Mouse (Mus musculus): Measurements from ENCODE around the gene Rbm19. TPM values are rescaled to one million over a fixed set of nuclear protein-coding genes. Genes with fewer than 3 reads are reported as not detected.

Gene Rbm19
- polyA plus RNA-seq, 1 experiment from 2014 or later = 14.6 TPM

DNA sequence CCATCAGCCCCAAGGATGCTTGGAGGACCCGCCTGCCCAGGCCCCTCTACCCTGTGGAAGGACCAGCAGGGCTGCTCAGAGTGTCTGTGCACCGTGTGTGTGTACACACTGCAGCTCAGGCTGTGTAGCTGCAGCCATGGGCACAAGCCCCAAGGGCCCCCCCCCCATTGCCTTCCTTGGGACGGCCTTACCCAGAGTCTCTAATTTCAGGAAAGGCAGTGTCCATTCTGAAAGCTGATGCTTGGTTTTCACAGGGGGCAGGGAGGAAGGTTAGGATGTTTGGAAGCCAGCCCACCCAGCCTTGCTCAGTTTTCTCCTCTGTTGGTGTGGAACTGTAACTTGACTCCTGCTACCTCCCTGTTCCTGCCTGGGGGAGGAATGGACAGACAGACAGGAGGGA, 30.6 kb downstream of the Rbm19 start:
- no peak for ATAC-seq (ENCODE audit: extremely low read depth, insufficient number of reproducible peaks, low FRiP score, low TSS enrichment)
- H3K27me3 ChIP-seq (replicated peaks) = no peaks in the 10 kb centered on the region
- H3K4me3 ChIP-seq = no peak overlapping the region
- no peak overlapping the region for H3K27ac ChIP-seq (replicated peaks)
- H3K9ac ChIP-seq = no peak overlapping the region
- no peak overlapping the region for H3K4me2 ChIP-seq
- 0 out of 2 replicates have a peak, but pooled peaks cover 3% of the 10 kb centered on the region for H3K4me1 ChIP-seq
- H3K36me3 ChIP-seq = peaks cover 65% of the 10 kb centered on the region
- no peaks in the 10 kb centered on the region for H3K9me3 ChIP-seq
- 70% methylated on average over 3 of the region's 3 CpGs for WGBS

DNA sequence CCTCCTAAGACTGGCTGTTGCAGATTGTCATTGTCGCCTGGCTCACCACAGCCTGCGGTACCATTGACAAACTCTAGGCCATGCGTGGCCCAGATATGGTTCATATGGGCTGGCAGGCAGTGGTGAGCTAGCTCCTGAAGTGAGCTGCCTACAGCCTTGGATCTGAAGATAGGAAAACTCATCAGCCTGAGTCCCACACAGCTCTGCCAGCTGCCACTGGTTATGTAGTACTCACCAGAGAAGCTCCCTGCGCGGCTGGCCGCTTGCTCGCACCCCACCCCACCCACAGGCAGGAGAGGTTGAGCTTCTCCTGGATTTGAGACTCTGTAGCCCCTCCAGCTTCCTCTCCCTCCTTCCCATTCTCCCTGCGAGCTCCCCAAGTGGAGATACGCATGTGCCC, 32.0 kb downstream of the Rbm19 start:
- no peaks in the 10 kb centered on the region for H3K27me3 ChIP-seq (replicated peaks)
- 87% methylated on average over 9 of the region's 9 CpGs for WGBS
- H3K4me2 ChIP-seq = no peak overlapping the region
- no peak overlapping the region for H3K9ac ChIP-seq
- H3K36me3 ChIP-seq = peaks cover 57% of the 10 kb centered on the region
- no peaks in the 10 kb centered on the region for H3K9me3 ChIP-seq
- no peak overlapping the region for H3K4me3 ChIP-seq
- 0 out of 2 replicates have a peak, but pooled peaks cover 3% of the 10 kb centered on the region for H3K4me1 ChIP-seq
- ATAC-seq (ENCODE audit: extremely low read depth, insufficient number of reproducible peaks, low FRiP score, low TSS enrichment) = no peak
- H3K27ac ChIP-seq (replicated peaks) = no peak overlapping the region

DNA sequence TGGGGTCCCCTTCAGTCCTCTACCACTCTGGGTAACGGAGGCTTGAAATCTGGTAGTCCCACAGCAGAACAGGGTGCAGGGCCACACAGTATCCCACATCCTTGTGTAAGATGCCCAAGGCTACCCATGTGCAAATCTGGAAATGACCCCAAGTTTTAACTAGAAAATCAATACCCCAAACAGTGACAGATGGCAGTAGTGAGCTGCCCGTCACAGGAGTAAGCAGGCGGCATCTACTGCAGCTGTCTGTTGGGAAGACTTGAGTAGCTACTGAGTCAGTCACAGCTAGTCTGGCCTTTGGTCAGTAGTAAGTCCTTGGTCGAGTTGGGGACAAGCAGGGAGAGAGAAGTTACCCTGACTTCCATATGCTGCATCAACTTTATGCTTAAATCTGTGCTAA, 34.9 kb downstream of the Rbm19 start:
- Histone ChIP-seq H3K4me3 (no peak overlapping the region), H3K9me3 (no peaks in the 10 kb centered on the region), H3K4me2 (no peak overlapping the region), H3K27ac (replicated peaks) (no peak overlapping the region), H3K9ac (no peak overlapping the region), H3K4me1 (peaks cover 10% of the 10 kb centered on the region), H3K27me3 (replicated peaks) (no peaks in the 10 kb centered on the region), H3K36me3 (peaks cover 34% of the 10 kb centered on the region)
- WGBS = 69% methylated on average over 4 of the region's 4 CpGs
- ATAC-seq (ENCODE audit: extremely low read depth, insufficient number of reproducible peaks, low FRiP score, low TSS enrichment) = no peak

DNA sequence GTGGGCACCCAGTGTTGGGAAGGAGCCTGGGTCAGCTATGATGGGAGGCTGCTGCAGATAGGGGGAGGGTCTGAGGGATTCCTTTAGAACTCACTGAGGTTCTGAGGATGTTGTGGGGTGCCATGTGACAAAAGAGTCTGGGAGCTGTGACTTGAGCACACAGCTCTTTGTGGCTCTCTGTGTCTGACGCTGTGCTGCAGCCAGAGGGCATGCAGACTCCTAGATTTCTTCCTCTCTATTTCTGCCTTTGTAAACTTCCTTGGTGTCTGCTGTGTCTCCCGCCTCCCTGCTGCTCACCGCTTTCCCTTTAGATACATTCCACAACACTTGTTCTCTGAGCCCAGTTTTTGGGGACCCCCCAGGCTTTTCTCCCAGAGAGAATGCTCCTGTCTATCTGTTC, 36.9 kb downstream of the Rbm19 start:
- no peak overlapping the region for H3K27ac ChIP-seq (replicated peaks)
- ATAC-seq (ENCODE audit: extremely low read depth, insufficient number of reproducible peaks, low FRiP score, low TSS enrichment) = no peak
- H3K27me3 ChIP-seq (replicated peaks) = no peaks in the 10 kb centered on the region
- H3K36me3 ChIP-seq = peaks cover 26% of the 10 kb centered on the region
- WGBS = 86% methylated on average over 3 of the region's 3 CpGs
- no peaks in the 10 kb centered on the region for H3K9me3 ChIP-seq
- no peak overlapping the region for H3K9ac ChIP-seq
- no peak overlapping the region for H3K4me2 ChIP-seq
- no peak overlapping the region for H3K4me3 ChIP-seq
- H3K4me1 ChIP-seq = peaks cover 16% of the 10 kb centered on the region

DNA sequence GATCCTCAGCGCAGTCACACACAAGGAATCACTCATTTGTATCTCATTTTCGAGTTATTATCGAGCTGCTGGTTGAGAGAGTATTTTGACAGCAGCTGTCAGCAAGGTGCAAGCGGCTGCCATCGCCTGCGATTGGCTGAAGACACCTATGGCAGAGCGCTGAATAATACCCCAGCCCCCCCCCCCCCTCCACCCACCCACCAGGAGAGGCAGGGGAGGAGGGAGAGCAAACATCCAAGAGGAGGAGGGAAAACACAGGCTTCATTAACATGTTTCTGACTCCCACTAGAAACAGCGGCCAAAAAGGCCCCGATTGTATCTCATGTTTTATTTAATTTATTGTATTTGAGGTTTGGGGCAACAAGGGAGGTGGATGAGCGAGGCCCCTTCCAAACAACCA, 39.4 kb downstream of the Rbm19 start:
- Histone ChIP-seq H3K27ac (replicated peaks) (no peak overlapping the region), H3K36me3 (peaks cover 13% of the 10 kb centered on the region), H3K9me3 (no peaks in the 10 kb centered on the region), H3K4me3 (no peak overlapping the region), H3K4me2 (no peak overlapping the region), H3K27me3 (replicated peaks) (no peaks in the 10 kb centered on the region), H3K9ac (peak overlapping the region; percentile 28), H3K4me1 (peaks cover 23% of the 10 kb centered on the region)
- WGBS = 64% methylated on average over 10 of the region's 10 CpGs
- ATAC-seq (ENCODE audit: extremely low read depth, insufficient number of reproducible peaks, low FRiP score, low TSS enrichment) = no peak

DNA sequence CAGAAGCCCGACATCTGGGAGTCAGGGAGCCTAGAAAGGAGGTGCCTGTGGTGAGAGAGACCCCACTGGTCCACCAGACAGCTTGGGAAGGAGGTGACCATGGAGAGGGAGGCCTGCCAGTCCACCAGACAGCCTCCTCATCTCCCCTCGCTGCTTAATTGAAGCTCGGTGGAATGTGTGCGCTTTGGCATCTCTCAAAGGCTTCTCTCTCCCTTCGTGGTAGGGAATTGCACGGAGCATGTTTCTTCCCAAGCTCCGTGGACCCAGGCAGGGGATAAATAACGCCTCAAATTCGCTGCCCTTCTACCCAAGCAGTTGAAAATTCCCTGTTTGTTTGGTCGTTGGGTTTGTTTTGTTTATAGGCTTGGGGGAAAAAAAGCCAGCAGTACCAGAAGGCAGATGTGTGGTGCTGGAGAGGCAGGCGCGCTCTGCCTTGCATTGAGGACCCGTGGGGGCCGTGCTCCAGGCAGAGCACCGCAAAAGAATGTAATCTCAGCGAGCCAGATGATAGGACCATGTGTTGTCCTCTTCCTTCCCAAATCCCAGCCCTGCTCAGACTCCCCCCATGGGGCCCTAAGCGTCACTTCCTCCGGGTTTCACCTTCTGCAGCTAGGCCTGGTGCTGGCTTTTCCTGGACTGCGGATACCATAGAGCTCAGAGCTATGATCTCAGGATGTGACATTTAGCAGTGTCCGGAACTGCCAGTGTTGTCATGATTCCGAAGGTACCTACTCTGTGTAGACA, 40.1 kb downstream of the Rbm19 start:
- WGBS = 42% methylated on average over 21 of the region's 21 CpGs
- Histone ChIP-seq H3K9me3 (no peaks in the 10 kb centered on the region), H3K4me3 (no peak overlapping the region), H3K9ac (peak overlapping the region; percentile 28), H3K36me3 (peaks cover 6% of the 10 kb centered on the region), H3K27ac (replicated peaks) (peak overlapping the region; percentile 42; the same call in 1 of the 2 replicates), H3K4me2 (peak overlapping the region; percentile 11; the same call in 1 of the 2 replicates), H3K4me1 (peaks cover 23% of the 10 kb centered on the region), H3K27me3 (replicated peaks) (no peaks in the 10 kb centered on the region)
- peak; percentile 38; the same call in 1 of the 2 replicates for ATAC-seq (ENCODE audit: extremely low read depth, insufficient number of reproducible peaks, low FRiP score, low TSS enrichment)

DNA sequence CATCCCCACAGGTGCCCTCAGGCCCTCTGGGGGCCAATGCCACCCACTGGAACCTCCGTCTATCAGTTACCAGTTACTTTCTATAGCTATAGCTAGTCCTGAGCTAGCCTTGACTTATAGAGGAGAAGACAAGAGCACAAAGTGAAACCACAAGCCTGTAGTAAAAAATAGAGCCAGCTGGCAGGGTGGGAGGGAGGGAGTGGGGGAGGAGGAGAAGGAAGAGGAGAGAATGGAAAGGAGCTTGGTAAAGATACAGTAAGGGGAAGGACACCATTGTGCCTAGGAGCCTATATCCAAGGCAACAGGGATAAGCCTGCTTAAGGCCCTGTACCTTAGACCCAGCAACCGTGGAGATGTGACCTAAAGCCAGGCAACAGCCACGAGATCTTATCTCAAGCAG, 40.9 kb downstream of the Rbm19 start:
- no peaks in the 10 kb centered on the region for H3K27me3 ChIP-seq (replicated peaks)
- 60% methylated on average over 3 of the region's 3 CpGs for WGBS
- H3K9ac ChIP-seq = no peak overlapping the region
- peaks cover 23% of the 10 kb centered on the region for H3K4me1 ChIP-seq
- H3K9me3 ChIP-seq = no peaks in the 10 kb centered on the region
- ATAC-seq (ENCODE audit: extremely low read depth, insufficient number of reproducible peaks, low FRiP score, low TSS enrichment) = no peak
- peak overlapping the region; percentile 11; the same call in 1 of the 2 replicates for H3K4me2 ChIP-seq
- H3K36me3 ChIP-seq = peaks cover 6% of the 10 kb centered on the region; the same call in 1 of the 2 replicates
- H3K27ac ChIP-seq (replicated peaks) = no peak overlapping the region
- no peak overlapping the region for H3K4me3 ChIP-seq

DNA sequence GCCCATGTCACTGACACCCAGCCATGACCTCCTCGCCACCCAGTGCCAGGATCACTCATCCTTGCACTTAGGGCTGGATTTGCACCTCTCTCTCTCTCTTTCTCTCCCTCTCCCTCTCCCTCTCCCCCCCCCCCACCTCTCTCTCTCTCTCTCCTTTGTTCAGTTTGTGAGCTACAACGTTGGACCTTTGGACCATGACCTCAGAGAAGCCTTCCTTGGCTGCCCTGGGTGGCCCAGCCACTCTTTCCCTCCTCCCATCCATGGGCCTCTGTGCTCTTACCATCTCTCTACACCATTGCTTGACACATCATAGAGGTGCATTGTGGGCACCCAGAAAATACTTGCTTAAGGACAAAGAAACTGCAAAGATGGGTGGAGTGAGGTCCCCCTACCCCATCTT, 42.2 kb downstream of the Rbm19 start:
- no peak for ATAC-seq (ENCODE audit: extremely low read depth, insufficient number of reproducible peaks, low FRiP score, low TSS enrichment)

DNA sequence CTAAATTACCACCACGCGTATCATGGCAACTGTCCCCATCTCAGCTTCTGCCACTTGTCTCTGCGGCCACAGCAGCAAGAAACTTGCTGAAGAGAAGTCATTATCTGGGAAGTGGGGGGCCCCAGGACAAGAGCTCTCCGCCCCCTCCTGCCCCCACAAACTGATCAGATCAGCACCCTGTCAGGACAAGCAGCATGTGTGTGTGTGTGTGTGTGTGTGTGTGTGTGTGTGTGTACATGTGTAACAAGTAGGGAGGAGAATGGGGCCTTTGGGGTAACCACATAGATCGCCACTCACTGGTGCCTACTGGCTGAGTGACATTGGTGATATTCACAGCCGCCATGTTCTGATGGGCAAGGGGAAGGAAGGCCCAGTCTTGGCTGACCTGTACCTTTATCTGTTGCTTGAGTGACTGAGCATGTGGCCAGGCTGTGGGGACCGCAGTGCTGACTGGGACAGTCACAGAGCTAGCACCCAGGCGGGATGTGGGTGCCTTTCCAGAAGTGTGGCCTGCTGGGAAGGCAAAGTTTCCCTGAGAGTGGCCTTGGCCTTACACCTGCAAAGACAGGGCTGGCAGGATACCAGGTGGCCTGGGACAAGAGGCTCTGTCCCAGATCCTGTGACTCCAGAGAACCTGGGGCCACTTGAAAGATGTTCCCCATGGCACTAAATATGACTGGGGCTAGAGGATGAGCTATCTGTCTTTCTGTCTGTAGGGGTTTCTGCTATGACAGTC, 44.8 kb downstream of the Rbm19 start:
- H3K9ac ChIP-seq = no peak overlapping the region
- H3K36me3 ChIP-seq = no peaks in the 10 kb centered on the region
- H3K4me1 ChIP-seq = peaks cover 17% of the 10 kb centered on the region
- no peaks in the 10 kb centered on the region for H3K27me3 ChIP-seq (replicated peaks)
- H3K9me3 ChIP-seq = no peaks in the 10 kb centered on the region
- 92% methylated on average over 8 of the region's 8 CpGs for WGBS
- no peak overlapping the region for H3K27ac ChIP-seq (replicated peaks)
- H3K4me3 ChIP-seq = no peak overlapping the region
- H3K4me2 ChIP-seq = no peak overlapping the region
- no peak for ATAC-seq (ENCODE audit: extremely low read depth, insufficient number of reproducible peaks, low FRiP score, low TSS enrichment)

More for the DNA sequence above, 42.2 kb downstream of the Rbm19 start:
- H3K4me3 ChIP-seq = no peak overlapping the region
- H3K36me3 ChIP-seq = no peaks in the 10 kb centered on the region
- H3K4me1 ChIP-seq = peaks cover 23% of the 10 kb centered on the region
- 82% methylated on average over 2 of the region's 2 CpGs for WGBS
- no peak overlapping the region for H3K9ac ChIP-seq
- no peak overlapping the region for H3K27ac ChIP-seq (replicated peaks)
- no peak overlapping the region for H3K4me2 ChIP-seq
- H3K27me3 ChIP-seq (replicated peaks) = no peaks in the 10 kb centered on the region
- H3K9me3 ChIP-seq = no peaks in the 10 kb centered on the region

DNA sequence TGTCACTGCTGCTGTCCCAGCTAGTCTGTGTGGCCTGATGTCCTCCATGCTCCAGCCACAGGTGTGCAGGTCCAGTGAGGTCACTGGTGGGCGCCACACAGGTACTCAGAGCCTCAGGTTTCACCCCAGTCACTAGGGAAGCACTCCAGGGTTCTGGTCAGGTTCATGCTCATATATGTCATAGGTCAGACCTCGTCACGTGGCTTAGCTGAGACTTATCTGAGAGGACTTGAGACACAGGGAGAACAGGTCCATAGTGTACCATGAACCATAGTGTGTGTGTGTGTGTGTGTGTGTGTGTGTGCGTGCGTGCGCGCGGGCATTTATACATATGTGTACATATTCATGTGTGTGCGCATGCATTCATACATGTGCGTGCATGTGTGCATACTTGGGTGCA, 46.4 kb downstream of the Rbm19 start:
- ATAC-seq (ENCODE audit: extremely low read depth, insufficient number of reproducible peaks, low FRiP score, low TSS enrichment) = no peak
- Histone ChIP-seq H3K36me3 (no peaks in the 10 kb centered on the region), H3K27me3 (replicated peaks) (no peaks in the 10 kb centered on the region), H3K9ac (no peak overlapping the region), H3K9me3 (no peaks in the 10 kb centered on the region), H3K4me1 (peaks cover 7% of the 10 kb centered on the region; the same call in 1 of the 2 replicates), H3K4me2 (no peak overlapping the region), H3K4me3 (no peak overlapping the region), H3K27ac (replicated peaks) (no peak overlapping the region)
- 93% methylated on average over 10 of the region's 10 CpGs for WGBS

DNA sequence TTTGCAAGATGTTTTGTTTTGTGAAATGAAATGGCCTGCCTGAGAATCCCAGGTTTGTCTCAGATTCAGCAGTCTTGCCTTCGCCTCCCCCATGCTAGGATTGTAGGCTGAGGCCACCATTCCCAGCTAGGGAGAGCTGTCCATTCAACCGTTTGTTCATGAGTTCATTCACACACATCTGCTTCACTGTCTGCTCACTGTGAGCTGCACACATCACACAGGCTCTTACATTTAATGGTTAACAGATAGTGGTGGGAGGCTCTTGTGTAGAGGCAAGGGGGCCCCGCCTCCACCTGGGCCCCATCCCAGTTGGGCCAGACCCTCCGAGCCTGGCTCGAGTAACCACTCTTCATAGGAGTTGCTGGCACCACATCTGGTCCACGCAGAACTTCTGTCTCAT, 47.2 kb downstream of the Rbm19 start:
- peaks cover 7% of the 10 kb centered on the region; the same call in 1 of the 2 replicates for H3K4me1 ChIP-seq
- no peaks in the 10 kb centered on the region for H3K36me3 ChIP-seq
- H3K4me3 ChIP-seq = no peak overlapping the region
- no peak for ATAC-seq (ENCODE audit: extremely low read depth, insufficient number of reproducible peaks, low FRiP score, low TSS enrichment)
- no peak overlapping the region for H3K4me2 ChIP-seq
- WGBS = 67% methylated on average over 6 of the region's 6 CpGs
- H3K27ac ChIP-seq (replicated peaks) = no peak overlapping the region
- no peaks in the 10 kb centered on the region for H3K27me3 ChIP-seq (replicated peaks)
- H3K9me3 ChIP-seq = no peaks in the 10 kb centered on the region
- H3K9ac ChIP-seq = no peak overlapping the region
